ENCODE assay signal across 25 mouse cellular contexts in genomic region chr4:132789731-132790130, GRCm38 (mm10).
"Had no signal": no experiment of that assay in that cellular context is flagged by ENCODE, and none has a peak within 500 bp of the region (broad histone marks: within the 10 kb centered on the region; RNA-seq: fewer than 3 reads in every experiment).

No protein-coding gene starts in this region.

- ATAC-seq: hindbrain, embryonic 16.5 days; inflammation-experienced regulatory T-cells, adult 6 months; intestine, embryonic 15.5 days; intestine, postnatal 0 days had no signal

- H3K9ac ChIP-seq: hindbrain, embryonic 12.5 days; hindbrain, embryonic 14.5 days; intestine, embryonic 15.5 days; limb, embryonic 12.5 days had no signal

- H3K36me3 ChIP-seq: hindbrain, embryonic 10.5 days; hindbrain, embryonic 12.5 days; intestine, embryonic 15.5 days; limb, embryonic 10.5 days; limb, embryonic 12.5 days had no signal

- DNase-seq: gastrocnemius, adult 2 months; gastrocnemius, postnatal 10 days; gastrocnemius, postnatal 25 days; heart, adult 2 months; heart, postnatal 10 days; heart, postnatal 4 days; kidney, adult 18-20 months; kidney, adult 8-10 months; kidney, postnatal 10 days; kidney, postnatal 25 days; kidney, postnatal 4 days; layer of hippocampus, postnatal 36 days; liver had no signal

- H3K4me3 ChIP-seq: gastrocnemius, adult 2 months; heart, adult 2 months; hindbrain, embryonic 10.5 days; hindbrain, embryonic 12.5 days; intestine, embryonic 15.5 days; layer of hippocampus, adult 2 months; limb, embryonic 10.5 days; limb, embryonic 12.5 days had no signal

- H3K9me3 ChIP-seq: hindbrain, embryonic 10.5 days; hindbrain, embryonic 12.5 days; intestine, embryonic 15.5 days; limb, embryonic 10.5 days; limb, embryonic 12.5 days had no signal

- H3K4me2 ChIP-seq: heart, embryonic 11.5 days; hindbrain, embryonic 12.5 days; hindbrain, embryonic 14.5 days; intestine, embryonic 15.5 days; limb, embryonic 12.5 days; liver, embryonic 11.5 days had no signal

- H3K4me1 ChIP-seq: hindbrain, embryonic 12.5 days; intestine, embryonic 15.5 days; limb, embryonic 10.5 days; limb, embryonic 12.5 days had no signal

- H3K27ac ChIP-seq: gastrocnemius, adult 2 months; heart, adult 2 months; hindbrain, embryonic 10.5 days; hindbrain, embryonic 12.5 days; hindbrain, embryonic 14.5 days; intestine, embryonic 15.5 days; layer of hippocampus, adult 2 months; limb, embryonic 10.5 days; limb, embryonic 12.5 days had no signal
